Mouse (Mus musculus) testis, adult 2 months (tissue): ENCODE measurements around the gene Arl8b. TPM values are rescaled to one million over a fixed set of nuclear protein-coding genes. Genes with fewer than 3 reads are reported as not detected.
"Not testable (repeated sequence)": the region's sequence is repeated elsewhere in the genome, so short reads cannot be mapped to it uniquely, and the experiment has no call there.

ENCODE experiments used
- H3K27ac ChIP-seq: fragments of 200-500 bp; 2 replicates; pipeline ENCODE4 v1.5.1; 2012; ENCODE audit warnings: low read depth, low read length; ENCODE audit not compliant: control insufficient read depth, insufficient read depth
- H3K27me3 ChIP-seq: fragments of 200-500 bp; 2 replicates; pipeline ENCODE4 v1.6.1; 2012; ENCODE audit warnings: mild to moderate bottlenecking, low read length, moderate library complexity; ENCODE audit not compliant: control insufficient read depth, insufficient read depth
- H3K36me3 ChIP-seq: fragments of 200-500 bp; 2 replicates; pipeline ENCODE4 v1.6.1; 2012; ENCODE audit warnings: mild to moderate bottlenecking, low read length; ENCODE audit not compliant: control insufficient read depth, insufficient read depth
- H3K4me1 ChIP-seq: fragments of 200-500 bp; 2 replicates; pipeline ENCODE4 v1.6.1; 2012; ENCODE audit warnings: low read length; ENCODE audit not compliant: control insufficient read depth, insufficient read depth
- H3K4me3 ChIP-seq: fragments of 200-500 bp; 2 replicates; pipeline ENCODE4 v1.5.1; 2012; ENCODE audit warnings: low read depth, mild to moderate bottlenecking, low read length, moderate library complexity, mixed read lengths; ENCODE audit not compliant: control insufficient read depth
- CTCF ChIP-seq: fragments of 200-500 bp; IDR thresholded peaks from 2 replicates; pipeline ENCODE4 v1.5.1; 2012; ENCODE audit warnings: low read depth, mild to moderate bottlenecking, inconsistent platforms, low read length, moderate library complexity; ENCODE audit not compliant: control insufficient read depth, insufficient read depth, insufficient replicate concordance
- POLR2A ChIP-seq: fragments of 200-500 bp; IDR thresholded peaks from 2 replicates; pipeline ENCODE4 v1.6.1; 2012; ENCODE audit warnings: low read depth, mild to moderate bottlenecking, inconsistent platforms, low read length, moderate library complexity; ENCODE audit not compliant: control insufficient read depth
- polyA plus RNA-seq: library from polyadenylated mRNA; depleted of rRNA; stranded (reverse); fragments of >200 nt; gene quantifications from 2 replicates; pipeline ENCODE4 v1.2.3, GENCODE M21; 2012

Gene Arl8b
- polyA plus RNA-seq, 1 experiment, result 37.0 TPM

- Histone ChIP-seq H3K4me1 (no peaks in the 10 kb centered on the region), H3K4me3 (no peak overlapping the region), H3K27me3 (no peaks in the 10 kb centered on the region), H3K36me3 (no peaks in the 10 kb centered on the region), H3K27ac (no peak overlapping the region)
- TF ChIP-seq CTCF, result no peak
- no peak for TF ChIP-seq POLR2A
These were observed 61.9 kb downstream of the Arl8b start for GRCm38 (mm10) chr6:108844771-108845170.

- Histone ChIP-seq H3K4me3 (no peak overlapping the region), H3K27me3 (no peaks in the 10 kb centered on the region), H3K36me3 (no peaks in the 10 kb centered on the region), H3K4me1 (no peaks in the 10 kb centered on the region), H3K27ac (no peak overlapping the region)
- TF ChIP-seq POLR2A (no peak), CTCF (no peak)
These were observed 69.3 kb downstream of the Arl8b start for GRCm38 (mm10) chr6:108852088-108852670.

GRCm38 (mm10) chr6:108852986-108853385, 70.1 kb downstream of the Arl8b start:
- H3K27me3 ChIP-seq, result no peaks in the 10 kb centered on the region
- H3K4me1 ChIP-seq, result no peaks in the 10 kb centered on the region
- no peak for TF ChIP-seq CTCF
- no peak for TF ChIP-seq POLR2A
- H3K4me3 ChIP-seq, result no peak overlapping the region
- no peaks in the 10 kb centered on the region for H3K36me3 ChIP-seq
- no peak overlapping the region for H3K27ac ChIP-seq

- Histone ChIP-seq H3K36me3 (no peaks in the 10 kb centered on the region), H3K4me3 (no peak overlapping the region), H3K4me1 (no peaks in the 10 kb centered on the region), H3K27me3 (no peaks in the 10 kb centered on the region), H3K27ac (no peak overlapping the region)
- TF ChIP-seq POLR2A (no peak), CTCF (no peak)
These were observed 75.7 kb downstream of the Arl8b start for GRCm38 (mm10) chr6:108858583-108858982.

- H3K36me3 ChIP-seq, result no peaks in the 10 kb centered on the region
- no peak for TF ChIP-seq POLR2A
- TF ChIP-seq CTCF, result no peak
- H3K4me1 ChIP-seq, result no peaks in the 10 kb centered on the region
- no peak overlapping the region for H3K27ac ChIP-seq
- no peaks in the 10 kb centered on the region for H3K27me3 ChIP-seq
- no peak overlapping the region for H3K4me3 ChIP-seq
These were observed 78.3 kb downstream of the Arl8b start for GRCm38 (mm10) chr6:108861226-108861625.

GRCm38 (mm10) chr6:108862548-108862947, 79.6 kb downstream of the Arl8b start:
- no peak overlapping the region for H3K27ac ChIP-seq
- TF ChIP-seq CTCF (no peak), POLR2A (no peak)
- no peak overlapping the region for H3K4me3 ChIP-seq
- H3K27me3 ChIP-seq, result no peaks in the 10 kb centered on the region
- no peaks in the 10 kb centered on the region for H3K36me3 ChIP-seq
- H3K4me1 ChIP-seq, result no peaks in the 10 kb centered on the region

GRCm38 (mm10) chr6:108866317-108866716, 83.4 kb downstream of the Arl8b start:
- TF ChIP-seq POLR2A, result no peak
- Histone ChIP-seq H3K27ac (no peak overlapping the region), H3K4me1 (no peaks in the 10 kb centered on the region), H3K4me3 (no peak overlapping the region), H3K27me3 (no peaks in the 10 kb centered on the region), H3K36me3 (no peaks in the 10 kb centered on the region)

GRCm38 (mm10) chr6:108869031-108869430, 86.1 kb downstream of the Arl8b start:
- not testable (repeated sequence) for H3K4me1 ChIP-seq, H3K27ac ChIP-seq, H3K4me3 ChIP-seq, H3K27me3 ChIP-seq, H3K36me3 ChIP-seq
